8 mouse cellular contexts compared by ENCODE assay signal in genomic region chr19:24871037-24871635, GRCm38 (mm10). TPM values are rescaled to one million over a fixed set of nuclear protein-coding genes. Genes with fewer than 3 reads are reported as not detected.
DNase-seq lines count a peak whose midpoint lies in the region; ATAC-seq and TF ChIP-seq lines count a peak whose summit lies in the region.

No protein-coding gene starts in this region.

- H3K27me3 ChIP-seq in G1E (ENCODE audit: insufficient read depth, low read length) = peaks cover 4% of the 10 kb centered on the region; the same call in 1 of the 2 replicates
- 0 out of 2 replicates have a peak, but pooled peaks cover 5% of the 10 kb centered on the region for H3K27me3 ChIP-seq in hindbrain, embryonic 14.5 days (ENCODE audit: control insufficient read depth, insufficient read depth, low read length)

- ATAC-seq in G1E (ENCODE audit: extremely low read depth, insufficient number of reproducible peaks, low FRiP score, poor library complexity, severe bottlenecking) = no peak
- ATAC-seq in hindbrain, embryonic 14.5 days (ENCODE audit: low FRiP score) = peak; percentile 48; the same call in 1 of the 2 replicates

- no peaks in the 10 kb centered on the region for H3K4me1 ChIP-seq in G1E (ENCODE audit: insufficient read depth, low read depth, low read length)
- no peaks in the 10 kb centered on the region for H3K4me1 ChIP-seq in hindbrain, embryonic 14.5 days (replicated peaks; ENCODE audit: control insufficient read depth, insufficient read depth, low read length)

- peak; percentile 83 for TF ChIP-seq CTCF in G1E (IDR thresholded peaks at IDR 0.05; ENCODE audit: low read depth, low read length)

- 21% methylated on average over 18 of the region's 18 CpGs for WGBS in hindbrain, embryonic 14.5 days

- H3K4me3 ChIP-seq in G1E (ENCODE audit: low read depth, low read length) = no peak overlapping the region
- peak overlapping the region; percentile 22 for H3K4me3 ChIP-seq in hindbrain, embryonic 14.5 days (replicated peaks; ENCODE audit: low read length)

- H3K4me2 ChIP-seq in hindbrain, embryonic 14.5 days (replicated peaks) = peak overlapping the region; percentile 52

- H3K27ac ChIP-seq in hindbrain, embryonic 14.5 days = no peak overlapping the region

- H3K9ac ChIP-seq in hindbrain, embryonic 14.5 days = peak overlapping the region; percentile 36; the same call in 1 of the 2 replicates

- no peaks in the 10 kb centered on the region for H3K9me3 ChIP-seq in G1E (replicated peaks)
- H3K9me3 ChIP-seq in hindbrain, embryonic 14.5 days (ENCODE audit: control insufficient read depth, low read length) = no peaks in the 10 kb centered on the region

- no peaks in the 10 kb centered on the region for H3K36me3 ChIP-seq in G1E (replicated peaks)
- H3K36me3 ChIP-seq in hindbrain, embryonic 14.5 days (replicated peaks; ENCODE audit: control insufficient read depth, insufficient read depth) = no peaks in the 10 kb centered on the region

- peak; percentile 25 for DNase-seq in G1E (ENCODE audit: low spot score)
- DNase-seq in c-Kit-positive CD71-positive TER-119-positive erythroid progenitor cells, embryonic 14.5 days (ENCODE audit: low spot score) = peak; percentile 50
- DNase-seq in forelimb bud, embryonic 11.5 days (ENCODE audit: low read depth, low spot score) = peak; percentile 85
- peak; percentile 94 for DNase-seq in hindbrain, embryonic 14.5 days (ENCODE audit: low spot score)
- DNase-seq in layer of hippocampus, postnatal 25 days (ENCODE audit: extremely low spot score in 1 of 2, low spot score in 1 of 2) = peak; percentile 67 to 90
- peak; percentile 55 for DNase-seq in lung, postnatal 25 days (ENCODE audit: low spot score)
- DNase-seq in right cerebral cortex, postnatal 10 days (ENCODE audit: low spot score in 2 of 2) = peak; percentile 67 to 81
- peak; percentile 44 to 74 for DNase-seq in urinary bladder, postnatal 4 days (ENCODE audit: low spot score in 2 of 2)

RNA-seq across cellular contexts. Expression of gene Gm10053, which starts 4.3 kb away (rescaled TPM):
- 67.5 and 91.0 TPM in 2 replicates for total RNA-seq in G1E (2014; fragmentation: Nextera tagmentation)
- 118 and 156 TPM in 2 replicates for total RNA-seq in G1E (2017)
- 0.11 TPM in 1 of 2 replicates, not detected in the other for polyA plus RNA-seq in G1E (2012)
- polyA plus RNA-seq in hindbrain, embryonic 14.5 days (2014; fragmentation: Nextera tagmentation; extraction: Ambion mirVana) = 296 and 310 TPM in 2 replicates
- total RNA-seq in layer of hippocampus, postnatal 25 days (2021) = 100 to 1,000 TPM; 189 to 216 TPM

RNA-seq across cellular contexts. Expression of gene Pgm5, which starts 9.5 kb away (rescaled TPM):
- total RNA-seq in G1E (2014; fragmentation: Nextera tagmentation) (not detected in 2 replicates), G1E (2017) (0.16 and 0.29 TPM in 2 replicates)
- polyA plus RNA-seq in G1E (2012) = not detected in 2 replicates
- 1.1 and 1.5 TPM in 2 replicates for polyA plus RNA-seq in hindbrain, embryonic 14.5 days (2014; fragmentation: Nextera tagmentation; extraction: Ambion mirVana)
- total RNA-seq in layer of hippocampus, postnatal 25 days (2021) = 1 to 10 TPM; 3.2 to 3.6 TPM

RNA-seq across cellular contexts. Expression of gene Foxd4, which starts 29.9 kb away (rescaled TPM):
- not detected in 2 replicates for total RNA-seq in G1E (2014; fragmentation: Nextera tagmentation)
- total RNA-seq in G1E (2017) = not detected in 2 replicates
- polyA plus RNA-seq in G1E (2012) = 0.03 TPM in 1 of 2 replicates, not detected in the other
- polyA plus RNA-seq in hindbrain, embryonic 14.5 days (2014; fragmentation: Nextera tagmentation; extraction: Ambion mirVana) = 0.13 and 0.23 TPM in 2 replicates
- total RNA-seq in layer of hippocampus, postnatal 25 days (2021) = not detected

Comparison
In these comparisons a context has a peak if more than half of its experiments do, and no peak if none do; other contexts are left out.
1. DNase-seq: peak in every context shown above with its lines; median percentile 94 in hindbrain, embryonic 14.5 days; 85 in forelimb bud, embryonic 11.5 days; 78 in layer of hippocampus, postnatal 25 days; 74 in right cerebral cortex, postnatal 10 days; 59 in urinary bladder, postnatal 4 days; 55 in lung, postnatal 25 days; 50 in c-Kit-positive CD71-positive TER-119-positive erythroid progenitor cells, embryonic 14.5 days; 25 in G1E.